Mouse (Mus musculus): ENCODE measurements around the gene Shb. TPM values are rescaled to one million over a fixed set of nuclear protein-coding genes. Genes with fewer than 3 reads are reported as not detected.

Shb gene
- total and polyA plus RNA-seq, 3 experiments, result 7.7 to 15.5 (median 8.6) TPM

- TF ChIP-seq TCF12 (IDR thresholded peaks at IDR 0.05; ENCODE audit: low read depth, low read length) (no peak), NRF1 (IDR thresholded peaks at IDR 0.05; ENCODE audit: low read depth, low read length) (no peak), E2F4 (IDR thresholded peaks at IDR 0.05; ENCODE audit: insufficient replicate concordance, low read depth, low read length) (no peak), CHD1 (IDR thresholded peaks at IDR 0.05; ENCODE audit: low read depth, low read length) (no peak), IRF4 (IDR thresholded peaks at IDR 0.05; ENCODE audit: low read depth, low read length) (no peak), SIN3A (IDR thresholded peaks at IDR 0.05; ENCODE audit: low read length) (no peak), ETS1 (conservative IDR thresholded peaks at IDR 0.05; ENCODE audit: low read depth, low read length) (no peak), MAX (IDR thresholded peaks at IDR 0.05; ENCODE audit: low read length) (no peak), UBTF (IDR thresholded peaks at IDR 0.05; ENCODE audit: low read depth, low read length) (no peak)
- dilution Hi-C loops (cut with MboI; ENCODE audit: extremely low pct_ligation_motif_present, extremely low pct_unique_long_range_greater_than_20kb, low sequenced_read_pairs), result no loop called here
- Histone ChIP-seq H3K27ac (ENCODE audit: insufficient read depth, low read depth) (no peak overlapping the region), H3K4me1 (ENCODE audit: control insufficient read depth in 1 of 2, insufficient read depth in 2 of 2) (peaks cover 0 to 70% of the 10 kb centered on the region in 2 experiments; a peak in 2 of 4 replicates), H3K79me2 (replicated peaks; ENCODE audit: control insufficient read depth, extremely low read depth, insufficient read depth, poor library complexity, severe bottlenecking) (no peaks in the 10 kb centered on the region), H3K27me3 (replicated peaks) (no peaks in the 10 kb centered on the region), H3K4me3 (replicated peaks in 1 of 3; ENCODE audit: low read depth in 2 of 3, low read length in 2 of 3, poor library complexity in 1 of 3) (no peak overlapping the region), H3K4me2 (ENCODE audit: insufficient read depth, low read depth, poor library complexity, severe bottlenecking) (no peak overlapping the region), H3K9ac (ENCODE audit: insufficient read depth, low read depth) (no peak overlapping the region), H3K36me3 (replicated peaks in 1 of 2; ENCODE audit: control insufficient read depth in 1 of 2, insufficient read depth in 1 of 2, low read length in 1 of 2) (peaks cover 2 to 91% of the 10 kb centered on the region in 2 experiments), H3K9me3 (replicated peaks; ENCODE audit: low read length) (no peaks in the 10 kb centered on the region)
- in situ Hi-C loops (cut with MboI; ENCODE audit: low pct_ligation_motif_present, low pct_unique_long_range_greater_than_20kb, low sequenced_read_pairs), result no loop called here
- no peak for DNase-seq (ENCODE audit: extremely low read depth)
These were observed 48.7 kb downstream of the Shb start for GRCm38 (mm10) chr4:45483271-45484245.

- no peaks in the 10 kb centered on the region for H3K9me3 ChIP-seq (replicated peaks; ENCODE audit: low read length)
- H3K27ac ChIP-seq (ENCODE audit: insufficient read depth, low read depth), result no peak overlapping the region
- dilution Hi-C loops (cut with MboI; ENCODE audit: extremely low pct_ligation_motif_present, extremely low pct_unique_long_range_greater_than_20kb, low sequenced_read_pairs) (no loop called here), in situ Hi-C loops (cut with MboI; ENCODE audit: low pct_ligation_motif_present, low pct_unique_long_range_greater_than_20kb, low sequenced_read_pairs) (no loop called here)
- no peak for TF ChIP-seq ZNF384 (IDR thresholded peaks at IDR 0.05; ENCODE audit: low read depth, low read length)
- TF ChIP-seq GABPA (IDR thresholded peaks at IDR 0.05; ENCODE audit: insufficient replicate concordance, low read depth, low read length), result no peak
- TF ChIP-seq ZMIZ1 (IDR thresholded peaks at IDR 0.05; ENCODE audit: low read depth, low read length), result no peak
- no peak for TF ChIP-seq BHLHE40 (IDR thresholded peaks at IDR 0.05; ENCODE audit: low read depth, low read length)
- no peaks in the 10 kb centered on the region for H3K27me3 ChIP-seq (replicated peaks)
- peaks cover 0 to 89% of the 10 kb centered on the region in 2 experiments for H3K36me3 ChIP-seq (replicated peaks in 1 of 2; ENCODE audit: control insufficient read depth in 1 of 2, insufficient read depth in 1 of 2, low read length in 1 of 2)
- H3K4me2 ChIP-seq (ENCODE audit: insufficient read depth, low read depth, poor library complexity, severe bottlenecking), result no peak overlapping the region
- no peak overlapping the region for H3K9ac ChIP-seq (ENCODE audit: insufficient read depth, low read depth)
- peaks cover 0 to 57% of the 10 kb centered on the region in 2 experiments; a peak in 2 of 4 replicates for H3K4me1 ChIP-seq (ENCODE audit: control insufficient read depth in 1 of 2, insufficient read depth in 2 of 2)
- H3K79me2 ChIP-seq (replicated peaks; ENCODE audit: control insufficient read depth, extremely low read depth, insufficient read depth, poor library complexity, severe bottlenecking), result no peaks in the 10 kb centered on the region
- no peak for DNase-seq (ENCODE audit: extremely low read depth)
- no peak overlapping the region for H3K4me3 ChIP-seq (replicated peaks in 1 of 3; ENCODE audit: low read depth in 2 of 3, low read length in 2 of 3, poor library complexity in 1 of 3)
These were observed 50.0 kb downstream of the Shb start for GRCm38 (mm10) chr4:45482271-45482670.

Data from CH12.LX (cell line).